Mouse (Mus musculus) myocyte (in vitro differentiated cells): ENCODE data around the gene Pald1.

Experiments
- CEBPB ChIP-seq: IDR thresholded peaks from 2 replicates; pipeline ENCODE4 v1.6.1; 2011; ENCODE audit warnings: mild to moderate bottlenecking, moderate library complexity; ENCODE audit not compliant: poor library complexity, insufficient read depth, severe bottlenecking
- E2F4 ChIP-seq: IDR thresholded peaks from one replicate; pipeline ENCODE4 v1.6.1; 2011; ENCODE audit warnings: mild to moderate bottlenecking, control low read depth, moderate library complexity; ENCODE audit not compliant: insufficient read depth
- POLR2A ChIP-seq: IDR thresholded peaks from one replicate; pipeline ENCODE4 v1.6.1; 2011; ENCODE audit warnings: low read depth, mild to moderate bottlenecking, control low read depth, moderate library complexity; ENCODE audit not compliant: insufficient read length
- POLR2AphosphoS2 ChIP-seq: IDR thresholded peaks from one replicate; pipeline ENCODE4 v1.6.1; 2011; ENCODE audit warnings: low read depth, control low read depth; ENCODE audit not compliant: insufficient read length
- REST ChIP-seq: IDR thresholded peaks from one replicate; pipeline ENCODE4 v1.6.1; 2011; ENCODE audit warnings: mild to moderate bottlenecking, control low read depth, moderate library complexity; ENCODE audit not compliant: insufficient read depth, insufficient read length
- USF1 ChIP-seq: IDR thresholded peaks from one replicate; pipeline ENCODE4 v1.6.1; 2011; ENCODE audit warnings: low read depth, mild to moderate bottlenecking, control low read depth, moderate library complexity

- no peak for TF ChIP-seq POLR2A
- TF ChIP-seq USF1: no peak
- TF ChIP-seq POLR2AphosphoS2: no peak
- TF ChIP-seq REST: no peak
- TF ChIP-seq E2F4: no peak
- no peak for TF ChIP-seq CEBPB
These were observed 15.9 kb upstream of the Pald1 start for GRCm38 (mm10) chr10:61399156-61399734.
